Mouse (Mus musculus): ENCODE measurements around the gene Serpinb6d.

The Serpinb6d gene

GRCm38 (mm10) chr13:33661105-33661504 is at the start of gene Serpinb6d:
Gene Serpinb6d, plus strand, starts transcription at chr13:33661405.
- no peak for DNase-seq (ENCODE audit: low spot score)

- no peak for DNase-seq (ENCODE audit: low spot score)
Measured at GRCm38 (mm10) chr13:33622921-33623320, 38.3 kb upstream of the Serpinb6d start.

- DNase-seq (ENCODE audit: low spot score), result no peak
Measured at GRCm38 (mm10) chr13:33642540-33642939, 18.7 kb upstream of the Serpinb6d start.

- no peak for DNase-seq (ENCODE audit: low spot score)
Measured at GRCm38 (mm10) chr13:33662550-33662949, 1.3 kb downstream of the Serpinb6d start.

- DNase-seq (ENCODE audit: low spot score), result no peak
Measured at GRCm38 (mm10) chr13:33720296-33720695, 59.1 kb downstream of the Serpinb6d start.

All from T-cell, adult 2 months (primary cell).